Mouse (Mus musculus) spleen, adult 2 months (tissue): ENCODE measurements at regions not wholly inside any gene's neighbourhood (a gene's known extent, or its start where the extent isn't known, plus 50 kb on each side); places are given as distances from the start of the nearest gene placed in this dataset.

ENCODE experiments used
- CTCF ChIP-seq: fragments of 200-500 bp; IDR thresholded peaks from 2 replicates; pipeline ENCODE4 v1.5.1; 2011; ENCODE audit warnings: mild to moderate bottlenecking, inconsistent platforms; ENCODE audit not compliant: insufficient read depth, insufficient read length, insufficient replicate concordance; ENCODE audit errors: extremely low read depth
- POLR2A ChIP-seq: fragments of 200-500 bp; IDR thresholded peaks from 2 replicates; pipeline ENCODE4 v1.6.1; 2011; ENCODE audit warnings: low read depth, low read length, inconsistent platforms

DNA sequence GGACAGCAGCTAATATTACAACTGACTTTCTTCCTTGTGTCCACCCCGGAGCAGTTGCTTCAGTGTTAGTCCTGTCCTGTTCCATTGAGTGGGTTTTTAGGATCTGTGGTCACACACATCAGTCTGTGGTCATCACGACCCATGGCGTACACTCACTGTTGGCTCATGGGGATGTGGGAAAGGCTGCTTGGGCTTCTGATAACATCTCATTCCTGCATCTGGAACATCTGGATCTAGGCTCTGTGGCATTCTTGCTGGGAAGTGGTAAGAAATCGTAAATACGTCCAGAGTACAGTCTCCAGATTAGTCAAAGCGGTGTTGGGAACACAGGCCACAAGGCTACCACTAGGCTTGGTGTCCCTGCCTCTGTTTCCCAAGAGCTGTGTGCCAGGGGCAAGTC is 362.7 kb upstream of the Tbx3 start:
- TF ChIP-seq CTCF (no peak), POLR2A (no peak)
